Mouse (Mus musculus) adrenal gland, postnatal 0 days (tissue): ENCODE measurements around the gene Cd300ld5. TPM values are rescaled to one million over a fixed set of nuclear protein-coding genes. Genes with fewer than 3 reads are reported as not detected.

ENCODE experiments used
- polyA plus RNA-seq: library from polyadenylated mRNA; unstranded; fragments of >200 nt; fragmentation: Nextera tagmentation; extraction: Ambion mirVana; gene quantifications from 2 replicates; pipeline ENCODE4 v1.2.1, GENCODE M21; 2015

Gene Cd300ld5
- 0.46 TPM in 1 of 2 replicates, not detected in the other for polyA plus RNA-seq

DNA sequence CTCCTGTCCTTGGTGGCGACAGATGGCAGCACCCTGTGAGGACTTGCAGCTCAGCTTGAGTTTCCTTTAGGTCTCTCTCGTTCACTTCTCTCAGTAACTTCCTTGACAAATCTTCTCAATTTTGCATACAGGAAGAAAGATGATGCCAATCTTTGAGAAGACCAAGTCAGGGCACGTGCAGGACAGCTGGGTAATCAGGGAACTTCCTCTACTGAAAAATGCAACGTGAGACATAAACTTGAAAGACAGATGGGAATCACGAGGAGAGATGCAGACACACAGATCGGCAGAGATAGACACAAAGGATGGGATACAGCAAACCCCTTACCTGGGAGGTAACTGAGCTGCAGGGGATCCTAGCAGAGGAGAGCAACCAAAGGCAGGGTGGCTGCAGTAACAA, at the start of gene Cd300ld5:
Gene Cd300ld5 (minus strand): TSS at position 101 of the 400 bp plus-strand sequence.

GRCm38 (mm10) chr11:115062077-115062476, 24.5 kb upstream of the Cd300ld5 start, which contains the start of gene Cd300e:
Gene Cd300e, minus strand, starts transcription at chr11:115062177.

GRCm38 (mm10) chr11:115048259-115048658, 10.7 kb upstream of the Cd300ld5 start, which contains the start of gene Cd300ld3:
Gene Cd300ld3, minus strand, starts transcription at chr11:115048409.

GRCm38 (mm10) chr11:115026912-115027311, 10.7 kb downstream of the Cd300ld5 start, which contains the start of gene Cd300ld4:
Gene Cd300ld4, minus strand, starts transcription at chr11:115027012.

GRCm38 (mm10) chr11:115016093-115016492, 21.5 kb downstream of the Cd300ld5 start, which contains the start of gene Cd300ld2:
Gene Cd300ld2, minus strand, starts transcription at chr11:115016193.

GRCm38 (mm10) chr11:115001474-115002040, 36.0 kb downstream of the Cd300ld5 start, which contains the start of gene Cd300c2:
Gene Cd300c2, minus strand, starts transcription at chr11:115001880.

GRCm38 (mm10) chr11:114989793-114990192, 47.8 kb downstream of the Cd300ld5 start, which contains the start of gene Cd300ld:
Gene Cd300ld, minus strand, starts transcription at chr11:114989922.

Other genes starting within 250 kb of the Cd300ld5 start
- 0.15 and 0.24 TPM in 2 replicates for gene Btbd17, start 241.8 kb downstream of the Cd300ld5 start, polyA plus RNA-seq
- gene Gpr142, start 238.8 kb downstream of the Cd300ld5 start, polyA plus RNA-seq = not detected in 2 replicates
- 7.5 and 9.6 TPM in 2 replicates for gene Gprc5c, start 186.6 kb downstream of the Cd300ld5 start, polyA plus RNA-seq
- gene Cd300a, start 147.7 kb downstream of the Cd300ld5 start, polyA plus RNA-seq = 3.9 and 5.4 TPM in 2 replicates
- gene Cd300lb, start 103.4 kb downstream of the Cd300ld5 start, polyA plus RNA-seq = 0.68 and 0.81 TPM in 2 replicates
- not detected in 2 replicates for gene Cd300c, start 68.6 kb downstream of the Cd300ld5 start, polyA plus RNA-seq
- 0.95 and 1.3 TPM in 2 replicates for gene Cd300ld, start 47.8 kb downstream of the Cd300ld5 start, polyA plus RNA-seq
- gene Cd300c2, start 35.9 kb downstream of the Cd300ld5 start, polyA plus RNA-seq = 8.8 and 8.9 TPM in 2 replicates
- gene Cd300ld2, start 21.6 kb downstream of the Cd300ld5 start, polyA plus RNA-seq = 0.93 TPM in 1 of 2 replicates, not detected in the other
- gene Cd300ld4, start 10.8 kb downstream of the Cd300ld5 start, polyA plus RNA-seq = 0.21 TPM in 1 of 2 replicates, not detected in the other
- not detected in 2 replicates for gene Cd300ld3, start 10.6 kb upstream of the Cd300ld5 start, polyA plus RNA-seq
- 0.22 TPM in 1 of 2 replicates, not detected in the other for gene Cd300e, start 24.4 kb upstream of the Cd300ld5 start, polyA plus RNA-seq
- 0.80 and 1.4 TPM in 2 replicates for gene Rab37, start 53.7 kb upstream of the Cd300ld5 start, polyA plus RNA-seq
- 2.1 and 3.0 TPM in 2 replicates for gene Cd300lf, start 96.2 kb upstream of the Cd300ld5 start, polyA plus RNA-seq
- gene Slc9a3r1, start 125.6 kb upstream of the Cd300ld5 start, polyA plus RNA-seq = 38.7 and 39.4 TPM in 2 replicates
- gene Tmem104, start 149.7 kb upstream of the Cd300ld5 start, polyA plus RNA-seq = 10.0 and 10.9 TPM in 2 replicates
- 20.1 and 32.7 TPM in 2 replicates for gene Nat9, start 150.1 kb upstream of the Cd300ld5 start, polyA plus RNA-seq
- gene Grin2c, start 229.5 kb upstream of the Cd300ld5 start, polyA plus RNA-seq = 0.28 and 0.81 TPM in 2 replicates
- 197 and 648 TPM in 2 replicates for gene Fdxr, start 239.3 kb upstream of the Cd300ld5 start, polyA plus RNA-seq